Mouse (Mus musculus) midbrain, postnatal 0 days (tissue): ENCODE measurements around the gene Hsf2. TPM values are rescaled to one million over a fixed set of nuclear protein-coding genes. Genes with fewer than 3 reads are reported as not detected.

Source experiments
- ATAC-seq: fragments of 200-750 bp; cut with Nextera tagmentation; 2 replicates; pipeline ENCODE4 v1.8.0; 2017; ENCODE audit warnings: moderate number of reproducible peaks, mild to moderate bottlenecking, moderate TSS enrichment, moderate library complexity; ENCODE audit not compliant: low FRiP score
- DNase-seq: peaks from one replicate; pipeline ENCODE4 v3.0.0-alpha.2; 2015; ENCODE audit warnings: low spot score
- H3K27ac ChIP-seq: fragments of 300-500 bp; sonication (generic); 2 replicates; pipeline ENCODE4 v1.5.1; 2014; ENCODE audit warnings: low read depth, mild to moderate bottlenecking, low read length, mixed read lengths
- H3K27me3 ChIP-seq: fragments of 300-500 bp; sonication (generic); 2 replicates; pipeline ENCODE4 v1.6.1; 2014; ENCODE audit warnings: low read length, control low read depth, mixed read lengths; ENCODE audit not compliant: insufficient read depth
- H3K36me3 ChIP-seq: fragments of 300-500 bp; sonication (generic); 2 replicates; pipeline ENCODE4 v1.6.1; 2014; ENCODE audit warnings: low read length, control low read depth, mixed read lengths; ENCODE audit not compliant: insufficient read depth
- H3K4me1 ChIP-seq: fragments of 300-500 bp; sonication (generic); 2 replicates; pipeline ENCODE4 v1.6.1; 2014; ENCODE audit warnings: mild to moderate bottlenecking, control low read depth, antibody characterized with exemption, low read length, mixed read lengths; ENCODE audit not compliant: insufficient read depth
- H3K4me2 ChIP-seq: fragments of 300-500 bp; sonication (generic); 2 replicates; pipeline ENCODE4 v1.6.1; 2014; ENCODE audit warnings: low read depth, mild to moderate bottlenecking, low read length, mixed read lengths; ENCODE audit not compliant: poor library complexity, severe bottlenecking
- H3K4me3 ChIP-seq: fragments of 300-500 bp; sonication (generic); 2 replicates; pipeline ENCODE4 v1.5.1; 2014; ENCODE audit warnings: low read depth, mild to moderate bottlenecking, low read length, moderate library complexity
- H3K9ac ChIP-seq: fragments of 300-500 bp; sonication (generic); replicated peaks from 2 replicates; pipeline ENCODE4 v1.6.1; 2014; ENCODE audit warnings: mild to moderate bottlenecking, low read length, moderate library complexity, mixed read lengths; ENCODE audit not compliant: poor library complexity, severe bottlenecking
- H3K9me3 ChIP-seq: fragments of 300-500 bp; sonication (generic); 2 replicates; pipeline ENCODE4 v1.6.1; 2016; ENCODE audit warnings: low read length, control low read depth
- CTCF ChIP-seq: IDR thresholded peaks from 2 replicates; pipeline ENCODE4 v1.5.1; 2016; ENCODE audit warnings: antibody characterized with exemption, mild to moderate bottlenecking
- WGBS: fragments of 180-500 bp; shearing (Covaris S2); extraction: QIAGEN DNeasy Blood & Tissue Kit; methylation state at CpG from one replicate; pipeline ENCODE4 v1.1.7; 2014; 5-methylcytosine and 5-hydroxymethylcytosine counted together
- polyA plus RNA-seq: library from polyadenylated mRNA; unstranded; fragments of >200 nt; fragmentation: Nextera tagmentation; extraction: Ambion mirVana; gene quantifications from 2 replicates; pipeline ENCODE4 v1.2.1, GENCODE M21; 2015
- total RNA-seq: library from RNA; depleted of rRNA; stranded (reverse); fragments of >200 nt; gene quantifications from 2 replicates; pipeline ENCODE4 v1.2.3, GENCODE M21; 2014

The Hsf2 gene
- total and polyA plus RNA-seq, 2 experiments from 2014 or later = 39.7 to 57.9 TPM

- TF ChIP-seq CTCF = no peak
- Histone ChIP-seq H3K36me3 (no peaks in the 10 kb centered on the region), H3K4me2 (peak overlapping the region; percentile 62), H3K27ac (peak overlapping the region; percentile 91), H3K4me3 (peak overlapping the region; percentile 90), H3K4me1 (no peaks in the 10 kb centered on the region), H3K9ac (peak overlapping the region; percentile 95), H3K9me3 (no peaks in the 10 kb centered on the region), H3K27me3 (no peaks in the 10 kb centered on the region)
- DNase-seq (peak; percentile 71), ATAC-seq (peak; percentile 88)
- under 1% methylated on average over 55 of the region's 65 CpGs for WGBS
Observed at GRCm38 (mm10) chr10:57486542-57487071, 422 bp downstream of the Hsf2 start.

- ATAC-seq (no peak), DNase-seq (peak; percentile 58)
- peak overlapping the region; percentile 91; the same call in 1 of the 2 replicates for H3K27ac ChIP-seq
- peak overlapping the region; percentile 90 for H3K4me3 ChIP-seq
- peak overlapping the region; percentile 62 for H3K4me2 ChIP-seq
- no peaks in the 10 kb centered on the region for H3K36me3 ChIP-seq
- TF ChIP-seq CTCF = no peak
- no peaks in the 10 kb centered on the region for H3K4me1 ChIP-seq
- peak overlapping the region; percentile 95 for H3K9ac ChIP-seq
- no peaks in the 10 kb centered on the region for H3K27me3 ChIP-seq
- WGBS = under 1% methylated on average over 8 of the region's 8 CpGs
- H3K9me3 ChIP-seq = no peaks in the 10 kb centered on the region
Observed at GRCm38 (mm10) chr10:57487201-57487600, 1.0 kb downstream of the Hsf2 start.

- H3K27me3 ChIP-seq = no peaks in the 10 kb centered on the region
- H3K4me3 ChIP-seq = peak overlapping the region; percentile 90; the same call in 1 of the 2 replicates
- TF ChIP-seq CTCF = peak; percentile 23; the same call in 1 of the 2 replicates
- no peaks in the 10 kb centered on the region for H3K36me3 ChIP-seq
- ATAC-seq (no peak), DNase-seq (no peak)
- no peak overlapping the region for H3K9ac ChIP-seq
- H3K27ac ChIP-seq = no peak overlapping the region
- H3K4me1 ChIP-seq = no peaks in the 10 kb centered on the region
- H3K4me2 ChIP-seq = peak overlapping the region; percentile 62
- no peaks in the 10 kb centered on the region for H3K9me3 ChIP-seq
Observed at GRCm38 (mm10) chr10:57488591-57488990, 2.4 kb downstream of the Hsf2 start.

GRCm38 (mm10) chr10:57492050-57492449 is 5.9 kb downstream of the Hsf2 start:
- Histone ChIP-seq H3K27me3 (no peaks in the 10 kb centered on the region), H3K27ac (no peak overlapping the region), H3K4me3 (no peak overlapping the region), H3K36me3 (no peaks in the 10 kb centered on the region), H3K4me1 (no peaks in the 10 kb centered on the region), H3K9ac (no peak overlapping the region), H3K4me2 (no peak overlapping the region), H3K9me3 (no peaks in the 10 kb centered on the region)
- ATAC-seq (no peak), DNase-seq (no peak)
- 65% methylated on average over 2 of the region's 2 CpGs for WGBS
- TF ChIP-seq CTCF = no peak

- H3K27ac ChIP-seq = no peak overlapping the region
- H3K4me2 ChIP-seq = no peak overlapping the region
- 87% methylated on average over 9 of the region's 9 CpGs for WGBS
- H3K9me3 ChIP-seq = no peaks in the 10 kb centered on the region
- no peaks in the 10 kb centered on the region for H3K27me3 ChIP-seq
- no peak overlapping the region for H3K9ac ChIP-seq
- ATAC-seq = no peak
- 0 out of 2 replicates have a peak, but pooled peaks cover 9% of the 10 kb centered on the region for H3K36me3 ChIP-seq
- H3K4me3 ChIP-seq = no peak overlapping the region
- no peak for TF ChIP-seq CTCF
- DNase-seq = no peak
- H3K4me1 ChIP-seq = no peaks in the 10 kb centered on the region
Observed at GRCm38 (mm10) chr10:57499414-57500156, 13.4 kb downstream of the Hsf2 start.

GRCm38 (mm10) chr10:57514616-57515015 is 28.4 kb downstream of the Hsf2 start:
- Histone ChIP-seq H3K4me1 (no peaks in the 10 kb centered on the region), H3K9me3 (no peaks in the 10 kb centered on the region), H3K27ac (no peak overlapping the region), H3K36me3 (peaks cover 28% of the 10 kb centered on the region), H3K9ac (no peak overlapping the region), H3K27me3 (no peaks in the 10 kb centered on the region), H3K4me3 (no peak overlapping the region), H3K4me2 (no peak overlapping the region)
- 96% methylated on average over 2 of the region's 2 CpGs for WGBS
- DNase-seq (no peak), ATAC-seq (no peak)
- TF ChIP-seq CTCF = no peak
